Mouse (Mus musculus) thymus, postnatal 4 days (tissue): ENCODE data around the gene Skap1.
A peak's percentile ranks its signal among the peaks of the same experiment; 100 is the strongest.
"Not testable (repeated sequence)": the region's sequence is repeated elsewhere in the genome, so short reads cannot be mapped to it uniquely, and the experiment has no call there.

Experiments
- DNase-seq: peaks from one replicate; pipeline ENCODE4 v3.0.0; 2021

Skap1 gene

DNA sequence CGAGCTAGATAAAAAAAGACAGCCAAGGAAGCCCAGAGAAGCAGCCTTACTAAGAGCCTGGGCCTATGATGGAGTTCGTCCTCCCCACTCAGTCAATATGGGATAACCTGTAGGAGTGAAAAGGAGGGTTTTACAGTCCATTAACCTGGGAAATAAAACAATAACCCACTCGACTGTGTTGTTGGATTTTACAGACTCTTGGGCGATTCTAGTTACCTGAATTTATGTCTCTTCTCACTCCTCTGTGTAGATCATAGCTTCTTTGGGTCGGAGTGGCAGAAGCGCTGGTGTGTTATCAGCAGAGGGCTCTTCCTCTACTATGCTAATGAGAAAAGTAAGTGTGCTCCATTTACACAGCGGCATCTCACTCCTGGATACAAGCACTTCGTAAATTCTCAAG, 239.4 kb downstream of the Skap1 start:
- no peak for DNase-seq

DNA sequence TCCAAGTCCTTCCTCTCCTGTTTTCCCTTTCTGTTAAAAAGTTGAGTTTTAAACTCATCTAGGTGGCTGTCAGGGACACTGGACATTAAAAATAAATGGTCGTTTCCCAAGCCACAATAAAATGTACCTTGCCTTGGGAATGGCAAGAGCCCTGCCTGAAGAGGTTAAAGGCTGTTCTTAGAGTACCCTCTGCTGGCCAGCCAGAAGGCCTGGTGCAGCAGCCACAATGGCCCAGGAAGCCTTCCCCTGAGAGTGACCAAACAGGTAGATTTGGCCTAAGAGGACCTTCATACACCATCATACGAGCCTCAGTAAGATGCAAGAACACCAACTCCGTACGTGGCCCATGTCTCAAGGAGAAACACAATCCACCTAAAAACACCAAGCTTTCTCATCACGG, 246.9 kb downstream of the Skap1 start:
- no peak for DNase-seq

DNA sequence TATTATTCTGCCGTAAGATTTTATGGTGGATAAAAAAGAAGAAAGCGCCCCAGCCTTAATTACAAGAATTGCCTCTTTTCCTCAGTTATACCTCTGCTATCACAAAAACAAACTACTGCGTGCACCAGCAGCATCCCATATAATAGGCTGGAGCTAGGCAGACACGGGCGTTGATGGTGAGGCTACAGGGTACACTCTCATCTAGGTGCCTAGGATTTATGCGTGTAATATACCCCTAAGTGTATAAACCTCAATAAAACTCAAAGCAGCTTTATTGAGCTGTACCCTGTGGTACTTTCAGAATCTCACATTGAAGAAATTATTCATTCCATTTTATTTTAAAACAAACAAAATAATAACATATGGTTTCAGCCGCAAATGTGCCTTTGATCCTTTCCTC, 247.3 kb downstream of the Skap1 start:
- DNase-seq: no peak

DNA sequence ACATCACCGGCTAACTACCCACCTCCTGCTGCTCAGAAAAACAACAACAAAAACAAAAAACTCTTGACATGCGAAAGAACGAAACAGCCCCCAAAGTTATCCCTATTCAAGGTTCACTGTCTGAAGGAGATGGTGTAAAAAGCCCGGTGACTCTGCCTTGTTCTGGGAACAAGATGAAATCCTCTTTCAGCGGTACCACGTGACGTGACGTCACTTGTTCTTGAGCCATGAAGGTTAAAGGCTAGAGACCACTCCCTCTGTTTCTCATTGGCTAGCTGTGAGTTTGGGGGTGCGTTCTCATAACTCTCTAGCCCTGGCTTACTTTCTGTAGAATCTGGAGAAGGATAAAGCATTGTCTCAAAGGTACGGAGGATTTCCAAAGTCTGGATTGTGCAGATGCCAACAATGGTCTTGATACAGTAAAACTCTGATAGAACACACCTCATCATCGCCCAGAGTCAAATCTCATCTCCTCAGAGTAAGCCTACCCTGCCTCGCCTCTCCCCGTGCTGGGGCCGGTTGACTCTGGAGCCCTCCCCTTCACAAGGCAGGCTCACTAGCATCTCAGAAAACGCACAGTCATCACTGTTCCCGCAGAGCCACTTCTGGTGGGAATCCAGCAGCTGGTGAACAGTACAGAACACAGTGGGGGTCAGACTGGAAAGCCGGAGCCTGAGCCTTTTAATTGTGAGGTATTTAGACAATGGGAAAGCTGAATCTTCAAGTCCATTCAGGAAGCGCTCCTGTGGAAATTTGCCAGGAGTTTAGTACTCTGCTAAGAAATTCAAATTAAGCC, 249.0 kb downstream of the Skap1 start:
- no peak for DNase-seq

DNA sequence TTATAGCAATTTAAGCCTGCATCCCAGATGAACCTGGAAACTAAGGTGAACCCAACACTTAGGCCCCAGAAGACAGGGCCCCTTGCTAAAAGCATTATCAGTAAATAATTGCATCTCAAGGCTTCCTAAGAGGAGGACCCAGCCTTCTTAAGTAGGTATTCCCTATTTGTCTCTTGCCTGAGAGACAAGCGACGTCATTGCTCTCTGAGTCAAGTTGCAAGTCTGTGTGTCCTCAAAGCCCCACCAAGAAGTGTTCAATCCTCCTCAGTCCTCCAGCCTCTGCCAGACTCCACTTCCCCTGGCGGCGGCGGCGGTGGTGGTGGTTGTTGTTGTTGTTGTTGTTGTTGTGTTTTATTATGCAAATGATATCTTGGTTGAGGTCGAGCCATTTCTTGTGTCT, 249.6 kb downstream of the Skap1 start:
- DNase-seq: no peak

DNA sequence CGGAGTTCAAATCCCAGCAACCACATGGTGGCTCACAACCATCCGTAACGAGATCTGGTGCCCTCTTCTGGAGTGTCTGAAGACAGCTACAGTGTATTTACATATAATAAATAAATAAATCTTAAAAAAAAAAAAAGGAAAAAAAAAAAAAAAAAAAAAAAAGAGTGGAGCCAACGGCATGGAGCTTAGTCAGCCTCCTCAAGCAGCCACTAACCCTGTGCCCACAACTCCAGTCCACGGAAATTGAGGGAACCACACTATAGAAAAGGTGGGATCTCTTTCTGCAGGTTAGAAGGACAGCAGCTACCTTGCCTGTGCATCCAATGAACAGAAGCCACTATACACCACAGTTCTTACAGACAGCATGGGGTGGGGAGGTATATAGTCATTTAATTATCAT, 250.8 kb downstream of the Skap1 start:
- DNase-seq: not testable (repeated sequence)

DNA sequence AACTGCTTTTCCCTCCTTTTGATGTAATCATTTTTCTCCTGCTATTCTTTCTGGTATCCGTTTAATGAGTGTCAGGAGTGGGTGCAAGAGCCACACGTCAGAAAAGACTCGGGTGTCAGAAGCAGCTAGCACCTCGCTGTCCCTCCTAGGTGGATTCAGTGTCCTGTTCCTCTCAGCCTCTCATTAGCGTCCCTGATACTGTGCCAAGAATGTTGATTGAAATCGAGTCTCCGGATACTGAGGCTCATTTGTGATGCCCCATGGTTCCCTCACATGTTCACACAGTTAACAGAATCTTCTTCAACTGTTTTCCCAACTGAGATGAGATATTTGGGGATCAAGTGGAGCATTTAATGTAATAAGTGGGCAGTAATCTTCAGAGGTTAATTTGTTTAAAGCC, 254.2 kb downstream of the Skap1 start:
- DNase-seq: no peak

DNA sequence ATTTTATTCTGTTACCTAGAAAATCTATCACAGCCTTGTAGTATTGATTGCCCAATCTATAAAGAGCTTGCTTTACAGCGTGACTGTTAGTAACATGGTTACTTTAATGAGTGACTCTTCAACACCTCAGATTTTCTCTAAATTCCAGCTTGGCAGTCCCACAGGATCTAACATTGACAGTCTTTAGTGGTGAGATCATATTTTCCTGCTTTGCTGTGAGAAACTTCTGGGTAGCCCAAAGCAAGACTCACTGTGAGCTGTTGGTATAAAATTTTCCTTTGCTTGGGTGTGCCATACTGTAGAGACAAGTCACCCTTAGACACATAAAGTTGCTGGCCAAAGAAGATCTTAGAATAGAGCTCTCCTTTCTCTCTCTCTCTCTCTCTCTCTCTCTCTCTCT, 261.4 kb downstream of the Skap1 start:
- DNase-seq: no peak

DNA sequence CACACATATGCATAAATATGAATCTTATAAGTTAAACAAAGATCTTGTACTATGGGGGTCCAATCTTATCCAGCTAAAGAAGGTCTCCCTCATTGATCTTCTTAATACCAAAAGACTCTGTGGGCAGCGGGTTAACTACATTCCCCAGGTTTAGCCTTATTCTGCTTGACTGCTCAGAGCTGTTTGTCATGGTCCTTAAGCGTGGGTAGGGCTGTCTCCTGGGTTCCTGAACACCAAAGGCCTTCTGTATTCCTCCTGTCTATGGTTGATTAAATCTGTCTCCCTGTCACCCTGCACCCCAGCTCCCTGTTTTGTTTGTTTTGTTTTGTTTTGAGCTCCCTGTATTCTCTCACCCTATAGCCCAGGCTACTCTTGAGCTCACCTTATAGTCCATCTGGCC, 264.2 kb downstream of the Skap1 start:
- no peak for DNase-seq

DNA sequence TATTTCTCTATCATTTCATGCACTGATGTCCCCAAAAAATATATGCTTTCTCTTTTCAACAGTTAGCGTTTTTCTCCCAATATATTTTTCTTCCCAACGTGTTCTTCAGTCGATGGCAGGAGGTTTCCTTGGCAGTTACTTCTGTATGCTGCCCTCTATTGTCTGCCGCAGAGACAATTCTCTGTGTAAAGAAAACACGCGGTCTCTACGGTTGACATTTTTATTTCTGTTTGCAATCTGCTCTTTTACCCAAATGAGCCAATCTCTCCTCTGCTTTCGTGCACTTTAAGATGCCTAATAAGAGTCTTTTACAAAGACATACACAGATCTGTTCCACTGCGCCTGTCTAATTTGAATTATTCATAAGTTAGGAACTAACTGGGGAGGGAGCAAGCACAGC, 265.1 kb downstream of the Skap1 start:
- DNase-seq: no peak

DNA sequence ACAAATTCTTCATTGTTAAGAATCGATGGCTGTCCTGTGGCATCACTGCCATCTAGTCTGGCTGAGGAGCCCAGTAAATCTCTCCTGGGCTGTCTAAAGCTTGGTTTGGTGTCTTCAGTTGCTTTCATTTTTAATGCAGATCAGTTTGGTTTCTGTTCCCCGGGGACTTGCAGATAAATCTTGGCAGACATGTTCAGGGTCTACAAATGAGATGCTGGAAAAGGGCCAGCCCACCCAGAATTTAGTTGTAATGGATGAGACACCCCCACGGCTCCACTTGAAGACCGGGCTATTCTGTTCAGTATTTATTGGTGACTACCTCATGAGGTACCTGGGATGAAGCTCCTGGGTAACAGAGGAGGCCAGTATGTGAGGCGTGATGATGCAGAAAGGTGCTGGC, 265.9 kb downstream of the Skap1 start:
- no peak for DNase-seq

DNA sequence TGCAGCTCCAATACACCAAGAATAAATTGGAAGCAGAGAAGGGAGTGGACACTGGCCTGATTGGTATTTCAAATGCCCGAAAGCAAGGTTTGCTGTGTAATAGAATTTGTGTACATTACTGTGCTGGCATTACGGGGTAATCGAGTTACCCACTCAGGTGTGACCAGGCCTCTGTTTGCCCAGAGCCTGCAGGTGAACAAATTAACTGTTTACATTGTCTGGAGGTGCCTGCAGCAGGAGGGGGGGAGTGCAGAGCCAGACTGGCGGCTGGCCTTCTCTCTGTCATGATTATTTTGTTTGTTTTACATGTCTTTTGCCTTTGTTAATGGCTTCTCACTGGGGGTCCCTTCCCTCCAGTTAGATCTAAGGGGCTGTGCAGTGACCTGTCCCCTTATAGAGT, 268.3 kb downstream of the Skap1 start:
- no peak for DNase-seq

DNA sequence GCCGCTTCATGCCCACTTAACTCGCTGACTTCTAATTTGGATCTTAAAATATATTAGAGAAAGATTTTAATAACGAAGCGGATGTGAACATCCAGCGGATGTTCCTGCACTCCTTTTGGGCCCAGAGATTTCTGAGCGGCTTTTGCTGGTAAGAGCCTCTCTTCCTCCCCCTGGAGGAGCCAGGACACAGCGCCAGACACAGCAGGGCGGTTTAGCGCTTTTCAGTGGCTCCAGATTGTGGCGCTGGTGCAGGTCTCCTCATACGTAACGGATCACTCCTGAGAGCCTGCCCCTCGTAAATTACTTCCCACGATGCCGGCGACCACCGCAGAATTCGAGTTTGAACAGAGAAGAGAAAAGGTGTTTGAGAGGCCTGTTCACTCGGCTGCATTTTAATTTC, 271.5 kb downstream of the Skap1 start:
- peak; percentile 28 for DNase-seq

DNA sequence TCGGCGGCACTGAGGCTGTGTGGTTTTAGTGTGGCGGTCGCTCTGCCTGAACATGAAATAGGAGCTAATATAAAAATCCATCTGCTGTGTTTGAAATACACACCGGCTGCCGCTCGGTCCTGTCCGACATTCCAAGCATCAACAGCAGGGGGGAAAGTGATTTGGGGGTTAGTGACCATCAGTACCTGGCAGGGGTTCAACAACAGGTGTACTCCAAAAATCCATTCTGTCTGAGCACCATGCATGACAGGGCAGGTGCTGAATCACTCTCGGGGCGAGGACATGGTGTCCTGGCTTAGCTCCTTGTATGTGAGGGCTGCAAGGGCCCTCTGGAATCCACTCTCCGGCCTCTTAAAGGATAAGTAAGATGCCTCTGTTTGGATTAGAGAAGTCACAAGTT, 272.0 kb downstream of the Skap1 start:
- DNase-seq: no peak

DNA sequence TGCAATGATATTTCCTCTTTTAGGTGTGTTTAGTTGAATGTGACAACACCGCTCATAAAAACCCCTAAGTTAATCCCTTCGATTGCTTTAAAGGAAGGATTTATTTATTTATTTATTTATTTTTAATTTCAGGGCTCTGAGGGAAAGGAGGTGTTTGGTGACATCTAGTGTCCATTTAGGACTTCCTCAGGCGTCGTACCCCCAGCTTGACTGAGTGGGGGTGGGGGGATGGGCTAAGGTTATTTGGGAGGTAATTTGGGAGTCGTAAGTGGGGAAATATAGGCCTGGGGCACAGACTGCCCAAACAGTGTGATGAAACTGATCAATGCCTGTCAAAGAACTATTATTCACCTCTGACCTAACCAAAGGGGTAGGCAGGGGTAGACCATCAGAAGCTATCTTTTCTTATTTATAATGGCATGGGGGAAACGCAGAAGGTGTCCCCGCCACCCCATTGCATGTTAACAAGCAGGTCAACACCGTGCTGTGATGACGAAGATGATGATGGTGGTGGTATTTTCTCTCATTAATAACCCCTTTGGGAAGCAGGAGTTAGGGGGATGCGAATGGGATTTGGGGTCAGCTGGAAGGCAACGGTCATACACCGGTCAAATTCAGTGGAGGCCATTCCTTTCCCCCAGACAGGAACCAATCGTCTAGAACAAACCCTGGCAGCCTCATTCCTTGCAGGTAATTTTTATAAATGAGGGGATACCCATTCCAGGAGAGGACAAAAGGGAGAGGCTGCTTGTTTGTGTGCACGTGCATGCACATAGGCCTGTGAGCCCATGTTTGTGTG, 273.5 kb downstream of the Skap1 start:
- DNase-seq: no peak

DNA sequence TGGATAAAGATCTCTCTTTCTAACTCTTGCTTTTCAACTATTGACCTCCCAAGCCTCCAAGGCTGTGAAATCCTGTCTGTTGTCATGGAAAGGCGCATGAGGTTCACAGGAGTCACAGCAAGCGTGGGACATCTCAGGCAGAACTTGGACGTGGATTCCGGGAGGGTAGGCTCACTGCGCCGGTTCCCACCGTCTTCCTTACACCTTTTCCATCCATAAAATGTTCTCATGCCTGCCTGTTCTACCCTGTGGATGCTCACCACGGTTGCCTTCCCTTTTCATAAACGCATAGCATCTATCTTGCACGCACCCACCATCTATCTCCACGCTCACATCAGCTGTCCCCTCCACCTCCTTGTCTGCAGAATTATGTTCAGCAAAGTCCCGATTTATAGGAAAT, 276.4 kb downstream of the Skap1 start:
- DNase-seq: no peak

DNA sequence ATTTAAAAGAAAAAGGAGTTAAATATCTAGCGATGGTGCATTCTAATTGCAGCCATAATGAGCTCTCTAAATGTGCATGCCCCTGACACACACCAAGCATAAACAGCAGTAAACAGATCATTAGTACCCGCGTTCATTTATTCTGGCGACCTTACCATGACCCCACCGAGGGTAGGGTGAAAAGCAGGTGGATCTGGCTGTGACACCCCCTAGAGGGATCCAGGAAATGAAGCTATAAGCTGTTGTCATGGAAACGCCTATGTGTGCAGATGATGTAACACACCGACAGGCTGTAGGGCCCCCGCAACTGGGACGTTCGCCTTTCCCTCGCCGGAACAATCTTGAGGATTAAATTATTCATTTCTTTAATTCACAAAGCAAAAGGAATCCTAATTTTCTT, 277.6 kb downstream of the Skap1 start:
- no peak for DNase-seq

DNA sequence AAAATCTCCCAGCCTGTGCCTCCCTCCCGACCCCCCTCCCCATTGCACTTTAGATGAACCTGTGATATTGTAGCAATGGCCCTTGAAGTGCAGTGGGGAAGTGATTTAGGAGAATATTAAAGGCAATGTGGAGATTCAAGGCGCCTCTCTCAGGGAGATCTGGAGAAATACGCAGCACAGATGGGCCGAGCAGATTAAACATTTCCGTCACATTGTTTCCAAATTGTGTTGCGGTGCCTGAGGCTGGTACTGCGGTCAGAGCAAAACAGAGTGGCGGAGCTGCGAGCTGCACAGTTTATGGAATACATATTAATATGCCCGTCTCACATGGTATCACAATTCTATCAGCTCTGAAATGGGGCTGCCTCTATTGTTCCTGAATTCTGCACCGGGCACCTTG, 278.6 kb downstream of the Skap1 start:
- no peak for DNase-seq

DNA sequence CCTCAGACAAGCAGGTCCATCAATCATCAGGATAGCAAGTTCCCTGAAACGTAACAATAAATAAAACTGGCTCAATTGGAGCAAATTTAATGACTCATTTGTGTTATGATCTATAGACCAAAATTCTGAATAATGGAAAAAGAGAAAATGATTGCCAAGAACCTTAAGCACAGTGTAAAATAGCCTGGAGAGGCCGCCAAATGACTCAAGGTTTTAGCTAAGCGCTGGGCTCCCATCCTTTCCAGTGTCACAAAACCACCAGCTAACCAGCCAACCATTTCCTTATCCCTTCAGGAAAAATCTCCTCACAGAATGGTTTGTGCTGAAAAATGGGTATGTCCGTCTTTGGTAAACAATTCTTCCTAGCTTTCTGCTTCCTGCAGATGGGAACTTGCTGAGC, 279.5 kb downstream of the Skap1 start:
- DNase-seq: no peak

DNA sequence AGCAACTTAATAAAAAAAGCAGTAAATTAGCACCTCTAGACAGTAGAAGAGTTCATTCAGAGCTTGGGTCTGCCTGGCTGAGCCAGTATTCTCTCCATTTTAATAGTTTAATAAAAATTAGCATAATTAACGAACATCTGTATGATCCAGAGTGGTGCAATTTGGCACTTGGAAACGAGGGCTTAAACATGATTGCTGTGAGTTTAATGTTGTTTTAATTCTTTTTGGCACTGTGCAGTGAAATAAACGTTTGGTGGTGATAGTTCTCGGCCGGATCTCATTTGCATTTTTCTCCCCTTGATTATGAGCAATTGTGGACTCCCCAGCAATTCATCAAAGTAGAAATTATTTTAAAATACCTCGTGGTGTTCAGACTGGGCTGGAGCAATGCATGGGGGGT, 282.3 kb downstream of the Skap1 start:
- no peak for DNase-seq

DNA sequence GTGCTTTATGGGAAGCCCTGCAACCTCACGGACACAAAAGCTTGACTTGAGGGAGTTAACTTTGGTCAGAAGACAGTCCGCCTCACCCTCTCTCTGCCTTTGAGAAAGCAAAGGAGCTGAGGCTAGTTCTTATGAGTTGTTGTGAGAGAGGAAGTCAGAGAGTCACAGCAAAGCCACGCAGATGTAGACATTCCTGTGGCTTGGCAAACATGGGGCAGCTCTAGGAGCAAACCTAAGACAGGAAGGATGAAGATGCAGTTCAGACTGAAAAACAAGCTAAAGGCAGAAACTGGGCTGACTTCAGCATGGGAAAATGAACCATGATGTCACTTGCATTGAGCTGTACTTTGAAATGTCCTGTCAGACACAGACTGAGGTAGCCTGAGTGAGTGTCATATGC, 283.2 kb downstream of the Skap1 start:
- DNase-seq: no peak

DNA sequence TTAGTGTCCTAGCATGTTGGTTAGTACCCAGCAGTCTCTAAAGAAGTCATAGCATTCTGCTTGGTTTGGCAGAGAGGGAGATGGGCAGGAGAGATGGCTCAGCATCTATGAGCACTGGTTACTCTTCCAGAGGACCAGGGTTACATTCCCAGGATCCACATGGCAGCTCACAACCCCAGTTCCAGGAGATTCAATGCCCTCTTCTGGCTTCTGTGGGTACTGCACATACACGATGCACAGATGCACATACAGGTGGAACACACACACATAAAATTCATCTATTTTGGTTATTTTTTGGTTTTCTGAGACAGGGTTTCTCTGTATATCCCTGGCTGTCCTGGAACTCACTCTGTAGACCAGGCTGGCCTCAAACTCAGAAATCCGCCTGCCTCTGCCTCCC, 290.9 kb downstream of the Skap1 start:
- no peak for DNase-seq

DNA sequence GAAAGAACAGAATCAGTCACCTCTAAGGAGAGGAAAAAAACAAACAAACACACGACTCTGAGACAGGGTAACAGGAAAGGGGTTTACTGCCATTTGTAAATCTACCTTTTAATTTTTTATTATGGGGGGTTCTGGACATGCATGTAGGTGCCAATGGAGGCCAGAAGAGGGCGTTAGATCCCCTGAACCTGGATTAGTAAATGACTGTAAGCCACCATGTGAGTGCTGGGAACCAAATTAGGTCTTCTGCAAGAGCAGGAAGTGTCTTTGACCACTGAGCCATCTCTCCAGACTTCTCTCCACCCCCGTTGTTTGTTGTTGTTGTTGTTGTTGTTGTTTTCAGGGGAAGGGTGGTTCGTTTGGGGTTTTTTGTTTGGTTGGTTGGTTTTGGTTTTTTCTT, 293.0 kb downstream of the Skap1 start:
- DNase-seq: no peak

DNA sequence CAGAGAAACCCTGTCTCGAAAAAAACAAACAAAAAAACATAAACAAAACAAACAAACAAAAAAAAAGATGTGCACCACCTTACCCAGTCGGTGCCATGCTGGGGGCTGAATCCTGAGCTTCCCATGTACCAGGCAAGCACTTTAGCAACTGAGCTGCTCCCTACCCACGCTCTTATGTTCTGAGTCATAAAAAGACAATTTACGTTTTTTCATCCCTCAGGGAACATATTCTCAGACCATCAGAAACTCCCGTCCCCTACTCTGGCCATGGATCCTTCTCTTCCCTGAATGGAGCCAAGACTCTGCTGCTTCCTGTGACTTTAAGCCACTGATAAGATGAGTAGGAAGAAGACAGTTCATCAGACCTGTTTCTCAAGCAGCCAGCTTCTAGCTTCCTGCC, 294.0 kb downstream of the Skap1 start:
- no peak for DNase-seq

DNA sequence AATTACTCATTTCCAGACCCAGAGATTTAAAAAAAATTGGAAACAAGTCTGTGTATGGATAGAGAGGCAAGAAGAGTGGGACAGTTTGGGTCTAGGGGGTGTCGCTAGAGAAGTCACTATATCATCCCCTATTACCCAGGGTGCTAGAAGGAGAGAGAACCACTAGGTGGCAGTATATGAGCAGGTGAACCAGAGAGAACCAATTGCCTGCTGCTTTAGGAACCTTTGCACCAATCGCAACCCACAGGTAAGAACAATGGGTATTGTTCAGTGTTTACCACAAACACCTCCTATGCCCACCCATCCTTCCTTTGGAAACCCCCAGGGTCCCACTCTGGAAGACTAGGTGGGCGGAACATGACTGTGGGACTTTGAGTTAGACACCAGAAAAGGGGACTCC, 295.6 kb downstream of the Skap1 start:
- DNase-seq: peak; percentile 34
